Comparison of ENCODE assay signal across 11 mouse cellular contexts in the genomic region with DNA sequence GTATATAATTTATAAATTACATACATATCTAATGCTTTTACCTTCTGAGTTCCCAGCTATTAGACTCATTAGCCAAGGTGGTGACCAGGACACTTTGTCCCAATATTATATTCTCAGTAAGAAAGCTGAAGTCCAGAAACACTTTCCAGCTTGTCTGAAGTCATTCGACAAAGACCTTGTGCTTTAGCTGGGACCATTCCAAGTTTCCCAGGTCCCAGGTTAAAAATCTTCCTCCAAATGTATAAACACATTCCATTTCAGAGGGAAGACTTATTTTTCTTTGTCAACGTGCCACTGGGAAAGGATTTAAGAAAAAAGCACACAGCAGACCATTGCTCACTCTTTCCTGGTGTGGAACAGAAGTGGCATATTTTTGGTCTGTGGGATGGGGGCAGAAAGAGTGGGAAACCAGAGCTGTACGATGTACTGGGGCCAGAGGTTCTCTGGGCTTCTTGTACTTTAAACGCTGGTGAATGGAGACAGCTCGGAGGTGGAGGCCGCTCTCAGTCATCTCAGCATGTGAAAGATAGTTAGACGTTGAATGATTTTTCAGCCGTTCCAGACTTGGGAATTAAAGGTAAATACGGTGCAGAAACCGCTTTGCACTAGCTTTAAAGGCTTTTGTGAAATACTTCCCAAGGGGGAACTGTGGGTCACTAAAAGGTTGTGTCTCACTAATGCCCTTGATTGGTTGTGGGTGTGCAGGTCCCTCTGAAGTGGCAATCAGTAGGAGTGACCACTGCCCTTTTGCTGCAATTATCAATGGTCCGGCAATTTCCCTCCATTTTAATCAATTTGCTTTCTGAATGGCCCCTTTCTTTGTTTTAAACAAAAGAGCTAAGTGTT.
A peak's percentile ranks its signal among the peaks of the same experiment; 100 is the strongest.
DNase-seq lines count a peak whose midpoint lies in the region; ATAC-seq lines count a peak whose summit lies in the region.
"Had no signal": no experiment of that assay in that cellular context is flagged by ENCODE, and none has a peak within 500 bp of the region (broad histone marks: within the 10 kb centered on the region; RNA-seq: fewer than 3 reads in every experiment).

No protein-coding gene starts in this region.

- no peak overlapping the region for H3K4me3 ChIP-seq in forebrain, embryonic 12.5 days (replicated peaks)
- H3K4me3 ChIP-seq in forebrain, embryonic 15.5 days, result no peak overlapping the region
- H3K4me3 ChIP-seq in neural tube, embryonic 12.5 days, result no peak overlapping the region
- no peak overlapping the region for H3K4me3 ChIP-seq in heart, embryonic 11.5 days (ENCODE audit: low read depth, low read length)
- H3K4me3 ChIP-seq: liver, embryonic 13.5 days had no signal

- H3K4me2 ChIP-seq in forebrain, embryonic 12.5 days, result no peak overlapping the region
- no peak overlapping the region for H3K4me2 ChIP-seq in forebrain, embryonic 15.5 days (replicated peaks)
- no peak overlapping the region for H3K4me2 ChIP-seq in neural tube, embryonic 12.5 days (replicated peaks)
- no peak overlapping the region for H3K4me2 ChIP-seq in heart, embryonic 11.5 days
- H3K4me2 ChIP-seq: liver, embryonic 13.5 days had no signal

- H3K36me3 ChIP-seq in forebrain, embryonic 12.5 days (replicated peaks), result no peaks in the 10 kb centered on the region
- H3K36me3 ChIP-seq in forebrain, embryonic 15.5 days, result no peaks in the 10 kb centered on the region
- H3K36me3 ChIP-seq in neural tube, embryonic 12.5 days, result no peaks in the 10 kb centered on the region
- H3K36me3 ChIP-seq in heart, embryonic 11.5 days (ENCODE audit: control insufficient read depth, insufficient read depth, low read length), result no peaks in the 10 kb centered on the region
- H3K36me3 ChIP-seq: liver, embryonic 13.5 days had no signal

- 0 out of 2 replicates have a peak overlapping the region, but pooled peaks have one; percentile 13 for H3K27ac ChIP-seq in forebrain, embryonic 12.5 days
- H3K27ac ChIP-seq in forebrain, embryonic 15.5 days (replicated peaks), result no peak overlapping the region
- H3K27ac ChIP-seq in neural tube, embryonic 12.5 days, result no peak overlapping the region
- no peak overlapping the region for H3K27ac ChIP-seq in heart, embryonic 11.5 days (ENCODE audit: low read depth, low read length)
- H3K27ac ChIP-seq: liver, embryonic 13.5 days; macrophage had no signal

- peak; percentile 27; the same call in 1 of the 2 replicates for ATAC-seq in forebrain, embryonic 12.5 days (ENCODE audit: low FRiP score)
- ATAC-seq in forebrain, embryonic 15.5 days (replicated peaks), result no peak
- 0 out of 2 replicates have a peak, but pooled peaks have one; percentile 37 for ATAC-seq in neural tube, embryonic 12.5 days (ENCODE audit: low FRiP score, low read depth)
- no peak for ATAC-seq in heart, embryonic 11.5 days (replicated peaks; ENCODE audit: insufficient number of reproducible peaks, low FRiP score, low TSS enrichment)

- H3K27me3 ChIP-seq in forebrain, embryonic 12.5 days, result no peaks in the 10 kb centered on the region
- H3K27me3 ChIP-seq in forebrain, embryonic 15.5 days, result no peaks in the 10 kb centered on the region
- H3K27me3 ChIP-seq in neural tube, embryonic 12.5 days (replicated peaks), result no peaks in the 10 kb centered on the region
- H3K27me3 ChIP-seq in heart, embryonic 11.5 days (ENCODE audit: control insufficient read depth, insufficient read depth, low read length), result no peaks in the 10 kb centered on the region
- H3K27me3 ChIP-seq: liver, embryonic 13.5 days had no signal

- H3K9me3 ChIP-seq in forebrain, embryonic 12.5 days, result no peaks in the 10 kb centered on the region
- H3K9me3 ChIP-seq in forebrain, embryonic 15.5 days, result no peaks in the 10 kb centered on the region
- no peaks in the 10 kb centered on the region for H3K9me3 ChIP-seq in neural tube, embryonic 12.5 days
- H3K9me3 ChIP-seq in heart, embryonic 11.5 days (replicated peaks; ENCODE audit: control insufficient read depth, low read length), result no peaks in the 10 kb centered on the region
- H3K9me3 ChIP-seq: liver, embryonic 13.5 days had no signal

- peak; percentile 14 for DNase-seq in kidney, postnatal 14 days
- no peak for DNase-seq in kidney, postnatal 10 days
- DNase-seq in embryo, embryonic 11.5 days (ENCODE audit: low read depth, low spot score), result peak; percentile 16
- no peak for DNase-seq in ovary, postnatal 14 days (ENCODE audit: low spot score)
- DNase-seq: cerebellum, adult 8-10 months; liver, embryonic 13.5 days had no signal

- H3K9ac ChIP-seq in forebrain, embryonic 12.5 days, result no peak overlapping the region
- H3K9ac ChIP-seq in forebrain, embryonic 15.5 days (replicated peaks), result no peak overlapping the region
- H3K9ac ChIP-seq in neural tube, embryonic 12.5 days, result no peak overlapping the region
- H3K9ac ChIP-seq in heart, embryonic 11.5 days (ENCODE audit: low read depth, low read length), result no peak overlapping the region
- H3K9ac ChIP-seq: liver, embryonic 13.5 days had no signal

- H3K4me1 ChIP-seq in forebrain, embryonic 12.5 days, result peaks cover 13% of the 10 kb centered on the region
- H3K4me1 ChIP-seq in forebrain, embryonic 15.5 days, result 0 out of 2 replicates have a peak, but pooled peaks cover 2% of the 10 kb centered on the region
- H3K4me1 ChIP-seq in neural tube, embryonic 12.5 days, result peaks cover 9% of the 10 kb centered on the region; the same call in 1 of the 2 replicates
- H3K4me1 ChIP-seq in heart, embryonic 11.5 days (ENCODE audit: control insufficient read depth, insufficient read depth, low read length), result 0 out of 2 replicates have a peak, but pooled peaks cover 3% of the 10 kb centered on the region
- H3K4me1 ChIP-seq: liver, embryonic 13.5 days had no signal

- WGBS in forebrain, embryonic 12.5 days, result 5% methylated on average over 11 of the region's 11 CpGs
- WGBS in forebrain, embryonic 15.5 days, result 10% methylated on average over 11 of the region's 11 CpGs
- WGBS in neural tube, embryonic 12.5 days, result 14% methylated on average over 11 of the region's 11 CpGs
- WGBS in heart, embryonic 11.5 days (ENCODE audit: insufficient replicate concordance), result 67% methylated on average over 11 of the region's 11 CpGs

Comparison
In these comparisons a context has a peak if more than half of its experiments do, and no peak if none do; other contexts are left out.
1. ATAC-seq: peak in forebrain, embryonic 12.5 days (single experiment) and neural tube, embryonic 12.5 days (single experiment); none in forebrain, embryonic 15.5 days (single experiment) and heart, embryonic 11.5 days (single experiment).
2. DNase-seq: peak in kidney, postnatal 14 days (single experiment) and embryo, embryonic 11.5 days (single experiment); none in kidney, postnatal 10 days (single experiment) and ovary, postnatal 14 days (single experiment).